Mouse (Mus musculus): ENCODE measurements around the gene D430042O09Rik. TPM values are rescaled to one million over a fixed set of nuclear protein-coding genes. Genes with fewer than 3 reads are reported as not detected.

The D430042O09Rik gene
- 7.8 and 9.8 TPM in 2 replicates for polyA plus RNA-seq (2014; fragmentation: Nextera tagmentation; extraction: Ambion mirVana)

- Histone ChIP-seq H3K4me1 (ENCODE audit: control insufficient read depth, insufficient read depth, low read length) (peaks cover 8% of the 10 kb centered on the region), H3K9me3 (replicated peaks; ENCODE audit: control insufficient read depth, low read length) (no peaks in the 10 kb centered on the region), H3K4me3 (ENCODE audit: low read depth, low read length) (peak within 1 kb of the TSS; percentile 79), H3K27me3 (ENCODE audit: control insufficient read depth, insufficient read depth, low read length) (no peaks in the 10 kb centered on the region), H3K4me2 (ENCODE audit: low read depth, low read length) (peak within 1 kb of the TSS; percentile 76), H3K36me3 (replicated peaks; ENCODE audit: control insufficient read depth, insufficient read depth, low read depth, low read length) (peaks cover 4% of the 10 kb centered on the region; the same call in 1 of the 2 replicates), H3K27ac (replicated peaks; ENCODE audit: low read depth, low read length) (peak within 1 kb of the TSS; percentile 78), H3K9ac (replicated peaks; ENCODE audit: low read length) (peak within 1 kb of the TSS; percentile 93)
- peak; percentile 99 for DNase-seq (ENCODE audit: low spot score)
- under 1% methylated on average over 45 of the region's 45 CpGs for WGBS
- ATAC-seq (replicated peaks; ENCODE audit: insufficient number of reproducible peaks, low FRiP score, low TSS enrichment, low read depth) = peak; percentile 97
These were observed at the start of gene D430042O09Rik, which contains the start of gene Gtf3c1 for GRCm38 (mm10) chr7:125707593-125708022. Gene D430042O09Rik (plus strand): TSS chr7:125707888. Gene Gtf3c1 (minus strand): TSS chr7:125707780.

- no peak overlapping the region for H3K4me3 ChIP-seq (ENCODE audit: low read depth, low read length)
- ATAC-seq (replicated peaks; ENCODE audit: insufficient number of reproducible peaks, low FRiP score, low TSS enrichment, low read depth) = no peak
- H3K4me1 ChIP-seq (ENCODE audit: control insufficient read depth, insufficient read depth, low read length) = no peaks in the 10 kb centered on the region
These were observed 44.0 kb upstream of the D430042O09Rik start for GRCm38 (mm10) chr7:125663654-125664053.

GRCm38 (mm10) chr7:125670865-125671264, 36.8 kb upstream of the D430042O09Rik start:
- Histone ChIP-seq H3K4me2 (ENCODE audit: low read depth, low read length) (no peak overlapping the region), H3K9me3 (replicated peaks; ENCODE audit: control insufficient read depth, low read length) (no peaks in the 10 kb centered on the region), H3K9ac (replicated peaks; ENCODE audit: low read length) (no peak overlapping the region), H3K36me3 (replicated peaks; ENCODE audit: control insufficient read depth, insufficient read depth, low read depth, low read length) (peaks cover 25% of the 10 kb centered on the region), H3K4me1 (ENCODE audit: control insufficient read depth, insufficient read depth, low read length) (no peaks in the 10 kb centered on the region), H3K27ac (replicated peaks; ENCODE audit: low read depth, low read length) (no peak overlapping the region), H3K27me3 (ENCODE audit: control insufficient read depth, insufficient read depth, low read length) (no peaks in the 10 kb centered on the region), H3K4me3 (ENCODE audit: low read depth, low read length) (no peak overlapping the region)
- ATAC-seq (replicated peaks; ENCODE audit: insufficient number of reproducible peaks, low FRiP score, low TSS enrichment, low read depth) (no peak), DNase-seq (ENCODE audit: low spot score) (no peak)
- WGBS = 91% methylated on average over 6 of the region's 6 CpGs

More at GRCm38 (mm10) chr7:125663654-125664053, 44.0 kb upstream of the D430042O09Rik start:
- Histone ChIP-seq H3K9me3 (replicated peaks; ENCODE audit: control insufficient read depth, low read length) (no peaks in the 10 kb centered on the region), H3K36me3 (replicated peaks; ENCODE audit: control insufficient read depth, insufficient read depth, low read depth, low read length) (peaks cover 7% of the 10 kb centered on the region), H3K4me2 (ENCODE audit: low read depth, low read length) (no peak overlapping the region), H3K9ac (replicated peaks; ENCODE audit: low read length) (no peak overlapping the region), H3K27ac (replicated peaks; ENCODE audit: low read depth, low read length) (no peak overlapping the region), H3K27me3 (ENCODE audit: control insufficient read depth, insufficient read depth, low read length) (no peaks in the 10 kb centered on the region)
- 76% methylated on average over 3 of the region's 3 CpGs for WGBS
- DNase-seq (ENCODE audit: low spot score) = no peak

- 92% methylated on average over 8 of the region's 8 CpGs for WGBS
- no peak overlapping the region for H3K9ac ChIP-seq (replicated peaks; ENCODE audit: low read length)
- DNase-seq (ENCODE audit: low spot score) = no peak
- no peak overlapping the region for H3K4me2 ChIP-seq (ENCODE audit: low read depth, low read length)
- no peak overlapping the region for H3K27ac ChIP-seq (replicated peaks; ENCODE audit: low read depth, low read length)
- ATAC-seq (replicated peaks; ENCODE audit: insufficient number of reproducible peaks, low FRiP score, low TSS enrichment, low read depth) = no peak
- H3K4me1 ChIP-seq (ENCODE audit: control insufficient read depth, insufficient read depth, low read length) = no peaks in the 10 kb centered on the region
- no peak overlapping the region for H3K4me3 ChIP-seq (ENCODE audit: low read depth, low read length)
- peaks cover 26% of the 10 kb centered on the region for H3K36me3 ChIP-seq (replicated peaks; ENCODE audit: control insufficient read depth, insufficient read depth, low read depth, low read length)
- H3K9me3 ChIP-seq (replicated peaks; ENCODE audit: control insufficient read depth, low read length) = no peaks in the 10 kb centered on the region
- H3K27me3 ChIP-seq (ENCODE audit: control insufficient read depth, insufficient read depth, low read length) = no peaks in the 10 kb centered on the region
These were observed 36.3 kb upstream of the D430042O09Rik start for GRCm38 (mm10) chr7:125671396-125671795.

- ATAC-seq (replicated peaks; ENCODE audit: insufficient number of reproducible peaks, low FRiP score, low TSS enrichment, low read depth) = no peak
- no peaks in the 10 kb centered on the region for H3K27me3 ChIP-seq (ENCODE audit: control insufficient read depth, insufficient read depth, low read length)
- H3K9me3 ChIP-seq (replicated peaks; ENCODE audit: control insufficient read depth, low read length) = no peaks in the 10 kb centered on the region
- H3K4me2 ChIP-seq (ENCODE audit: low read depth, low read length) = no peak overlapping the region
- H3K9ac ChIP-seq (replicated peaks; ENCODE audit: low read length) = no peak overlapping the region
- 81% methylated on average over 2 of the region's 2 CpGs for WGBS
- no peak overlapping the region for H3K4me3 ChIP-seq (ENCODE audit: low read depth, low read length)
- peak; percentile 70 for DNase-seq (ENCODE audit: low spot score)
- H3K36me3 ChIP-seq (replicated peaks; ENCODE audit: control insufficient read depth, insufficient read depth, low read depth, low read length) = peaks cover 28% of the 10 kb centered on the region
- H3K27ac ChIP-seq (replicated peaks; ENCODE audit: low read depth, low read length) = no peak overlapping the region
- no peaks in the 10 kb centered on the region for H3K4me1 ChIP-seq (ENCODE audit: control insufficient read depth, insufficient read depth, low read length)
These were observed 32.8 kb upstream of the D430042O09Rik start for GRCm38 (mm10) chr7:125674916-125675315.

- DNase-seq (ENCODE audit: low spot score) (no peak), ATAC-seq (replicated peaks; ENCODE audit: insufficient number of reproducible peaks, low FRiP score, low TSS enrichment, low read depth) (no peak)
- Histone ChIP-seq H3K27ac (replicated peaks; ENCODE audit: low read depth, low read length) (no peak overlapping the region), H3K9ac (replicated peaks; ENCODE audit: low read length) (no peak overlapping the region), H3K4me3 (ENCODE audit: low read depth, low read length) (no peak overlapping the region), H3K4me1 (ENCODE audit: control insufficient read depth, insufficient read depth, low read length) (no peaks in the 10 kb centered on the region), H3K36me3 (replicated peaks; ENCODE audit: control insufficient read depth, insufficient read depth, low read depth, low read length) (peaks cover 22% of the 10 kb centered on the region), H3K4me2 (ENCODE audit: low read depth, low read length) (no peak overlapping the region), H3K9me3 (replicated peaks; ENCODE audit: control insufficient read depth, low read length) (no peaks in the 10 kb centered on the region), H3K27me3 (ENCODE audit: control insufficient read depth, insufficient read depth, low read length) (no peaks in the 10 kb centered on the region)
- 85% methylated on average over 8 of the region's 8 CpGs for WGBS
These were observed 28.9 kb upstream of the D430042O09Rik start for GRCm38 (mm10) chr7:125678756-125679155.

- Histone ChIP-seq H3K9ac (replicated peaks; ENCODE audit: low read length) (no peak overlapping the region), H3K4me1 (ENCODE audit: control insufficient read depth, insufficient read depth, low read length) (no peaks in the 10 kb centered on the region), H3K27ac (replicated peaks; ENCODE audit: low read depth, low read length) (no peak overlapping the region), H3K9me3 (replicated peaks; ENCODE audit: control insufficient read depth, low read length) (no peaks in the 10 kb centered on the region), H3K36me3 (replicated peaks; ENCODE audit: control insufficient read depth, insufficient read depth, low read depth, low read length) (peaks cover 17% of the 10 kb centered on the region), H3K4me3 (ENCODE audit: low read depth, low read length) (no peak overlapping the region), H3K4me2 (ENCODE audit: low read depth, low read length) (no peak overlapping the region), H3K27me3 (ENCODE audit: control insufficient read depth, insufficient read depth, low read length) (no peaks in the 10 kb centered on the region)
- DNase-seq (ENCODE audit: low spot score) = no peak
- no peak for ATAC-seq (replicated peaks; ENCODE audit: insufficient number of reproducible peaks, low FRiP score, low TSS enrichment, low read depth)
- WGBS = 80% methylated on average over 9 of the region's 9 CpGs
These were observed 27.8 kb upstream of the D430042O09Rik start for GRCm38 (mm10) chr7:125679936-125680335.

- no peak overlapping the region for H3K9ac ChIP-seq (replicated peaks; ENCODE audit: low read length)
- peaks cover 17% of the 10 kb centered on the region for H3K36me3 ChIP-seq (replicated peaks; ENCODE audit: control insufficient read depth, insufficient read depth, low read depth, low read length)
- no peak overlapping the region for H3K4me2 ChIP-seq (ENCODE audit: low read depth, low read length)
These were observed 17.2 kb upstream of the D430042O09Rik start for GRCm38 (mm10) chr7:125690516-125690915.

More at GRCm38 (mm10) chr7:125690516-125690915, 17.2 kb upstream of the D430042O09Rik start:
- Histone ChIP-seq H3K27ac (replicated peaks; ENCODE audit: low read depth, low read length) (no peak overlapping the region), H3K27me3 (ENCODE audit: control insufficient read depth, insufficient read depth, low read length) (no peaks in the 10 kb centered on the region), H3K4me1 (ENCODE audit: control insufficient read depth, insufficient read depth, low read length) (no peaks in the 10 kb centered on the region), H3K4me3 (ENCODE audit: low read depth, low read length) (no peak overlapping the region), H3K9me3 (replicated peaks; ENCODE audit: control insufficient read depth, low read length) (no peaks in the 10 kb centered on the region)
- DNase-seq (ENCODE audit: low spot score) (no peak), ATAC-seq (replicated peaks; ENCODE audit: insufficient number of reproducible peaks, low FRiP score, low TSS enrichment, low read depth) (no peak)
- 90% methylated on average over 4 of the region's 4 CpGs for WGBS

All from embryonic facial prominence, embryonic 11.5 days (tissue).